Mouse (Mus musculus): ENCODE measurements around the gene Lmtk2. TPM values are rescaled to one million over a fixed set of nuclear protein-coding genes. Genes with fewer than 3 reads are reported as not detected.

Lmtk2 gene
- polyA plus RNA-seq, 1 experiment from 2014 or later, result 4.8 TPM

GRCm38 (mm10) chr5:144191026-144191425 is 90.8 kb downstream of the Lmtk2 start:
- DNase-seq (ENCODE audit: low spot score, missing footprints) (peak; percentile 82), ATAC-seq (ENCODE audit: low FRiP score) (peak; percentile 25; the same call in 1 of the 2 replicates)
- Histone ChIP-seq H3K4me1 (ENCODE audit: control insufficient read depth, insufficient read depth, low read length) (peaks cover 9% of the 10 kb centered on the region), H3K36me3 (ENCODE audit: control insufficient read depth, insufficient read depth, low read length) (no peaks in the 10 kb centered on the region), H3K27me3 (ENCODE audit: control insufficient read depth, insufficient read depth, low read length) (no peaks in the 10 kb centered on the region), H3K9ac (ENCODE audit: low read length) (no peak overlapping the region), H3K4me3 (ENCODE audit: low read depth, low read length) (no peak overlapping the region), H3K27ac (ENCODE audit: low read depth, low read length) (no peak overlapping the region), H3K9me3 (ENCODE audit: control insufficient read depth, low read length) (no peaks in the 10 kb centered on the region), H3K4me2 (no peak overlapping the region)
- 55% methylated on average over 23 of the region's 23 CpGs for WGBS

GRCm38 (mm10) chr5:144192673-144193072 is 92.4 kb downstream of the Lmtk2 start:
- Histone ChIP-seq H3K36me3 (ENCODE audit: control insufficient read depth, insufficient read depth, low read length) (no peaks in the 10 kb centered on the region), H3K4me2 (no peak overlapping the region), H3K9me3 (ENCODE audit: control insufficient read depth, low read length) (no peaks in the 10 kb centered on the region), H3K9ac (ENCODE audit: low read length) (no peak overlapping the region), H3K4me1 (ENCODE audit: control insufficient read depth, insufficient read depth, low read length) (peaks cover 12% of the 10 kb centered on the region), H3K27ac (ENCODE audit: low read depth, low read length) (no peak overlapping the region), H3K4me3 (ENCODE audit: low read depth, low read length) (no peak overlapping the region), H3K27me3 (ENCODE audit: control insufficient read depth, insufficient read depth, low read length) (no peaks in the 10 kb centered on the region)
- 81% methylated on average over 6 of the region's 6 CpGs for WGBS
- ATAC-seq (ENCODE audit: low FRiP score), result no peak
- DNase-seq (ENCODE audit: low spot score, missing footprints), result no peak

DNA sequence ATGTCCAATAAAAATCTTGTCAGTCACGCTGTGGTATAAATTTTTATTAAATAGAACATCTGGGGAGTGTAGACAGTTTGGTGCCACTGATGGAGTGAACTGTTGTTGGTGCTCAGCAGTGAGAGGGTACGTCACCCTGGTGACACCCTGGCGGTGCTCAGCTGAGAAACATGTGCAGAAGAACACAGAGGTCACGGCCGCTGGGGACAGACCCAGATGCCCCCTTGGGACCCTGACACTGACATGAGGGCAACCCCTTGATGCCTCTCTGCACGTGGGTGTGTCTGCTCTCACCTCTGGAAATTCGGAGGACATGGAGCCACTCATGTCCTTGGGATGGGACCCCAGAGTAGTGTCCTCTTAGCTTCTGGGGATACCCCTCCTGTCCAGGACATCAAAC is 94.2 kb downstream of the Lmtk2 start:
- no peaks in the 10 kb centered on the region for H3K36me3 ChIP-seq (ENCODE audit: control insufficient read depth, insufficient read depth, low read length)
- H3K9me3 ChIP-seq (ENCODE audit: control insufficient read depth, low read length), result no peaks in the 10 kb centered on the region
- no peaks in the 10 kb centered on the region for H3K27me3 ChIP-seq (ENCODE audit: control insufficient read depth, insufficient read depth, low read length)
- peaks cover 12% of the 10 kb centered on the region for H3K4me1 ChIP-seq (ENCODE audit: control insufficient read depth, insufficient read depth, low read length)
- no peak for ATAC-seq (ENCODE audit: low FRiP score)
- H3K4me3 ChIP-seq (ENCODE audit: low read depth, low read length), result no peak overlapping the region
- H3K4me2 ChIP-seq, result no peak overlapping the region
- no peak for DNase-seq (ENCODE audit: low spot score, missing footprints)
- no peak overlapping the region for H3K9ac ChIP-seq (ENCODE audit: low read length)
- H3K27ac ChIP-seq (ENCODE audit: low read depth, low read length), result no peak overlapping the region
- WGBS, result 84% methylated on average over 7 of the region's 7 CpGs

GRCm38 (mm10) chr5:144195567-144195966 is 95.3 kb downstream of the Lmtk2 start:
- H3K9ac ChIP-seq (ENCODE audit: low read length), result no peak overlapping the region
- no peak overlapping the region for H3K27ac ChIP-seq (ENCODE audit: low read depth, low read length)
- no peaks in the 10 kb centered on the region for H3K27me3 ChIP-seq (ENCODE audit: control insufficient read depth, insufficient read depth, low read length)
- ATAC-seq (ENCODE audit: low FRiP score), result no peak
- no peak overlapping the region for H3K4me3 ChIP-seq (ENCODE audit: low read depth, low read length)
- no peak for DNase-seq (ENCODE audit: low spot score, missing footprints)
- H3K36me3 ChIP-seq (ENCODE audit: control insufficient read depth, insufficient read depth, low read length), result no peaks in the 10 kb centered on the region
- no peaks in the 10 kb centered on the region for H3K9me3 ChIP-seq (ENCODE audit: control insufficient read depth, low read length)
- WGBS, result 92% methylated on average over 8 of the region's 8 CpGs
- peaks cover 6% of the 10 kb centered on the region; the same call in 1 of the 2 replicates for H3K4me1 ChIP-seq (ENCODE audit: control insufficient read depth, insufficient read depth, low read length)
- H3K4me2 ChIP-seq, result no peak overlapping the region

DNA sequence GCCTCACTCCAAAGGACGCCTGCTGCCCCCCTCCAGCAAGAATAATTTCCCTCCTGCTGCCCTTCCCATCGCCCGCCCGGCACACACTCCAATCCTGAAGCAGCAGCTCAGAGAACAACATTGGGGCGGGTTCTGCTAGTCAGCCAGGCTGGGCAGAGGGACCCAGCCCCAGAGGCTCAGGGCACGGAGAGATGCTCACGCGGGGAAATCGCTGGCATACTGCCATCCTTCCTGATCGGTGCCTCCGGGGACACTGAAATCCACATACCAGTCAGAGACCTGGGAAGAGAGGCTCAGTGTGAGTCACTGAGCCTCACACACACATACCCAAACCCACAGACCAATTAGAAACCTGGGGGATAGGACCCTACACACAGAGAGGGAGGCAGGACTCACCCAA is 100.4 kb downstream of the Lmtk2 start:
- no peak for DNase-seq (ENCODE audit: low spot score, missing footprints)
- Histone ChIP-seq H3K9me3 (ENCODE audit: control insufficient read depth, low read length) (no peaks in the 10 kb centered on the region), H3K27ac (ENCODE audit: low read depth, low read length) (no peak overlapping the region), H3K4me2 (no peak overlapping the region), H3K27me3 (ENCODE audit: control insufficient read depth, insufficient read depth, low read length) (no peaks in the 10 kb centered on the region), H3K4me1 (ENCODE audit: control insufficient read depth, insufficient read depth, low read length) (peaks cover 3% of the 10 kb centered on the region; the same call in 1 of the 2 replicates), H3K36me3 (ENCODE audit: control insufficient read depth, insufficient read depth, low read length) (peaks cover 3% of the 10 kb centered on the region; the same call in 1 of the 2 replicates), H3K4me3 (ENCODE audit: low read depth, low read length) (no peak overlapping the region), H3K9ac (ENCODE audit: low read length) (no peak overlapping the region)
- ATAC-seq (ENCODE audit: low FRiP score), result no peak
- 92% methylated on average over 11 of the region's 11 CpGs for WGBS

GRCm38 (mm10) chr5:144202430-144202829 is 102.2 kb downstream of the Lmtk2 start:
- ATAC-seq (ENCODE audit: low FRiP score), result no peak
- 93% methylated on average over 6 of the region's 6 CpGs for WGBS
- H3K9me3 ChIP-seq (ENCODE audit: control insufficient read depth, low read length), result no peaks in the 10 kb centered on the region

GRCm38 (mm10) chr5:144203398-144203959 is 103.2 kb downstream of the Lmtk2 start:
- DNase-seq (ENCODE audit: low spot score, missing footprints) (no peak), ATAC-seq (ENCODE audit: low FRiP score) (no peak)
- no peaks in the 10 kb centered on the region for H3K9me3 ChIP-seq (ENCODE audit: control insufficient read depth, low read length)
- H3K27me3 ChIP-seq (ENCODE audit: control insufficient read depth, insufficient read depth, low read length), result no peaks in the 10 kb centered on the region
- H3K4me2 ChIP-seq, result no peak overlapping the region
- H3K4me1 ChIP-seq (ENCODE audit: control insufficient read depth, insufficient read depth, low read length), result no peaks in the 10 kb centered on the region
- 89% methylated on average over 10 of the region's 10 CpGs for WGBS
- no peak overlapping the region for H3K27ac ChIP-seq (ENCODE audit: low read depth, low read length)
- no peak overlapping the region for H3K4me3 ChIP-seq (ENCODE audit: low read depth, low read length)
- peaks cover 3% of the 10 kb centered on the region; the same call in 1 of the 2 replicates for H3K36me3 ChIP-seq (ENCODE audit: control insufficient read depth, insufficient read depth, low read length)
- no peak overlapping the region for H3K9ac ChIP-seq (ENCODE audit: low read length)

More at GRCm38 (mm10) chr5:144202430-144202829, 102.2 kb downstream of the Lmtk2 start:
- no peak overlapping the region for H3K4me2 ChIP-seq
- no peak for DNase-seq (ENCODE audit: low spot score, missing footprints)
- no peaks in the 10 kb centered on the region for H3K27me3 ChIP-seq (ENCODE audit: control insufficient read depth, insufficient read depth, low read length)
- no peak overlapping the region for H3K9ac ChIP-seq (ENCODE audit: low read length)
- H3K4me1 ChIP-seq (ENCODE audit: control insufficient read depth, insufficient read depth, low read length), result no peaks in the 10 kb centered on the region
- H3K36me3 ChIP-seq (ENCODE audit: control insufficient read depth, insufficient read depth, low read length), result peaks cover 3% of the 10 kb centered on the region; the same call in 1 of the 2 replicates
- no peak overlapping the region for H3K27ac ChIP-seq (ENCODE audit: low read depth, low read length)
- H3K4me3 ChIP-seq (ENCODE audit: low read depth, low read length), result no peak overlapping the region

GRCm38 (mm10) chr5:144204303-144204702 is 104.1 kb downstream of the Lmtk2 start:
- Histone ChIP-seq H3K4me3 (ENCODE audit: low read depth, low read length) (no peak overlapping the region), H3K4me2 (no peak overlapping the region), H3K9me3 (ENCODE audit: control insufficient read depth, low read length) (no peaks in the 10 kb centered on the region), H3K9ac (ENCODE audit: low read length) (no peak overlapping the region), H3K36me3 (ENCODE audit: control insufficient read depth, insufficient read depth, low read length) (peaks cover 3% of the 10 kb centered on the region; the same call in 1 of the 2 replicates), H3K27ac (ENCODE audit: low read depth, low read length) (no peak overlapping the region), H3K27me3 (ENCODE audit: control insufficient read depth, insufficient read depth, low read length) (no peaks in the 10 kb centered on the region), H3K4me1 (ENCODE audit: control insufficient read depth, insufficient read depth, low read length) (no peaks in the 10 kb centered on the region)
- DNase-seq (ENCODE audit: low spot score, missing footprints) (no peak), ATAC-seq (ENCODE audit: low FRiP score) (no peak)
- WGBS, result 86% methylated on average over 12 of the region's 12 CpGs

DNA sequence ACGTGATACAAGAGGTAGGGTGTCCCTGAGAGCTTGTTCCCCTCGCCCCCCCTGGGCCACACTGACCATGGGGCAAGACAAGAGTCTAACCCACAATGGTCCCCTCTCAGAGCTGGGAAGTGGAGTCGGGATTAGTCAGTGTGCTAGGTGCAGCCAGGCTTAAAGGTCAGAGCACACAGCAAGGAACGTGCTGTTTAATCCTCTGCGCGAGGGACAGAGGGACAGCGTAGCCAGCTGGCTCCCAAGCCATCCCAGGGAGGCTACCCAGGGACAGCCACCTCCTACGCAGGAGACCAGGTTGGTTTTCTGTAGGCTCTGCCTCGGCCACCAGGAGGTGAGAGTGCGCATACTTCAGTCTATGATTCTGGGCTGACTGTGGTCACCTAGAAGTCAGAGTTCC is 104.7 kb downstream of the Lmtk2 start:
- Histone ChIP-seq H3K4me2 (no peak overlapping the region), H3K4me3 (ENCODE audit: low read depth, low read length) (no peak overlapping the region), H3K9me3 (ENCODE audit: control insufficient read depth, low read length) (no peaks in the 10 kb centered on the region), H3K27me3 (ENCODE audit: control insufficient read depth, insufficient read depth, low read length) (no peaks in the 10 kb centered on the region), H3K36me3 (ENCODE audit: control insufficient read depth, insufficient read depth, low read length) (peaks cover 3% of the 10 kb centered on the region; the same call in 1 of the 2 replicates), H3K9ac (ENCODE audit: low read length) (no peak overlapping the region), H3K4me1 (ENCODE audit: control insufficient read depth, insufficient read depth, low read length) (no peaks in the 10 kb centered on the region), H3K27ac (ENCODE audit: low read depth, low read length) (no peak overlapping the region)
- WGBS, result 50% methylated on average over 10 of the region's 10 CpGs
- ATAC-seq (ENCODE audit: low FRiP score) (no peak), DNase-seq (ENCODE audit: low spot score, missing footprints) (no peak)
